Mouse (Mus musculus): ENCODE data around the gene Nipa1.

Gene Nipa1

DNA sequence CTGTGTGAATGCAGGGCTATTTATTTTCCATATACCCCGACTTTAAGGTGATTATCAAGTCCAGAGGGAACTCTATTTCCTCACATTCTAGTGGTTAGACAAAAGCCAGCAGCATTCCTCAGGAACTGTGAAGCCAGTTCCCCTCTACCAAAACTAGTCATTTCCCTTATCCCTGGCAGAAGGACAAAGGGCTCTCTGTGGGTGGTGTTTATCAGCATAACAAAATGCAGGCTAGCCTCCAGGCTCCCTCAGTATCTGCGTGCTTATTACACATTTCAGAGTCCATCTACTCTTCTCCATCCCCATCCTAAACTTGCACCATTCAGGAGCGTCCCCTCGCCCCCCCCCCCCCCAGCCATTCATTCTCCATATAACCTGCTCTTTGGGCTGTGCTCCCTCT, 20.8 kb downstream of the Nipa1 start:
- no peak for DNase-seq

DNA sequence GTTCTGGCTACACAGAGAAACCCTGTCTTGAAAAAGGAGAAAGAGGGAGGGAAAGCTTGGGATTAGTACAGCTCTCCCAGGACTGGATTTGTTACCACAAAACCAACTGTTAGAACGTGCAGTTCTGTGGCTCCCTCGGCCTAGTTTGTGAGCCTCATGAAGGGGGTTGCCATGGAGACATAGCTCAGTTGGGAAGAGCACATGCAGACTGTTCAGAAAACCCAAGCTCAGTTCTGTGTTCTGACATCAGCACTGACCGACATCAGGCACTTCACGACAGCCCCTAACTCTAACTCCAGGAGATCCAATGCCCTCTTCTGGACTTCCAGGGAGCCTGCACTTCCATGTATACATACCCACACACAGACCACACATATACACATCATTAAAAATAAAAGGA, 24.7 kb downstream of the Nipa1 start:
- DNase-seq = no peak

DNA sequence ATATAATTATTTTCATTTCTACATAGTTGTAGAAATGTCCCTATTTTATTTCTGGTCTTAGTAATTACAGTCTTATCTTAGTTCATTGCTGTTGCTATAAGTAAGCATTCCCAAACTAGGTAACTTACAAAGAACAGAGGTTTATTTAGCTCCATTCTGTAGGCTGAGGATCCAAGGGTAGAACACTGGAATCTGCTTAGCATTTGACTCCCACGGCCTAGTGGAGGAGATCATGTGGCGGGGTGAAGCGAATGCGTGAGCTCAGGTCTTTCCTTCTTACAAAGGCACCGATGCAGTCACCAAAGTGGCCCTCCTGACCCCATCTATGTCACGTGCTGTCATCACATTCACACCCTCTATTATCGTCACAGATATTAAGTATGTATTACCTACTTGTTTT, 27.9 kb downstream of the Nipa1 start:
- DNase-seq = no peak

DNA sequence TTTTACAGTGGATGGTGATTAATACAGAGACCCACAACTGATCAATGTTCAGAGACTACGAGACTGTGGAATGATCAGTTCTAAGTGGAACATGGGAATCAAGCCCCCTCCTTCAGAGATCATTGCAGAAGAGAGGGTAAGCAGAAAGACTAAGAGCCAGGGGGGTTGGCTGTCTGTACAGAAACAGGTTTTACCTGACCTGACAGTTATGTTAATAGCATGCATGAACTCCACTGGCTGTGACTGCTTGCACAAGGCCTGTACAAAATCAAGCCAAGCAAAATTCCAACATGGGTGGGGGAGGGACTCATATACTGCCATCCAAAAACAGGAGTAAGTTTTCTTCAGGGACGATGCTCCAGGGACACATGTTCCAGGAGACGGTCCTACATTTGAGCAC, 28.6 kb downstream of the Nipa1 start:
- DNase-seq = no peak

DNA sequence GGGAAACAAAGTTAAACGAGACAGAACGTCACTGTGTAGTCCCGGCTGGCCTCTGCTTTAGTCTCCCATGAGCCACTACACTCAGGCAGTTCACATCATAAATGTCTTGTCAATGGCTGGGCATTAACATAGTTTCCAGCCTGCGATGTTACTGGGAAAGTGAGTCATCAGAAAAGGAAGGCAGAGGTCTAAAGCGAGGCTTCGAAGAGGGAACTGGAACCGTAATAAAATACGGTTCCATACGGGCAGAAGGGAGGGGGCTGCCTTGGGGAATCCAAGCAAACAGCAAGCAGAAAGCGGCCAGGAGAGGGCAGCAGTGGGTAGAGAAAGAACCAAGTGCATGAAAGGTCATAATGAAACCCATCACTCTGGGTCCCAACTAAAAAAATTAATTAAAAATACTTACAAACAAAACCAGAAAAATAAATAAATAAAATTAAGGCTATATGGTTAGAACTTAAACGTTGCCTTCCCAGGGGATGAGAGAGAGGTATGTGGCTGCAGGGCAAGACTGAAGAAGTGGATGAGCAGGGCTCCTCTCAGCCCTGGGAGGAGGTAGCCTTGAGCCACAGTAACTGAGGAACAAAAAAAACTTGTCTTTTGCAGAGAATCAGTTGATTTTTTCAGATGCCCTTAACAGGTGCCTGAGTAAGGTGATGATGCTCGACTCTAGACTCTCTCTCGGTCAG, 33.1 kb downstream of the Nipa1 start:
- DNase-seq = peak; percentile 86

DNA sequence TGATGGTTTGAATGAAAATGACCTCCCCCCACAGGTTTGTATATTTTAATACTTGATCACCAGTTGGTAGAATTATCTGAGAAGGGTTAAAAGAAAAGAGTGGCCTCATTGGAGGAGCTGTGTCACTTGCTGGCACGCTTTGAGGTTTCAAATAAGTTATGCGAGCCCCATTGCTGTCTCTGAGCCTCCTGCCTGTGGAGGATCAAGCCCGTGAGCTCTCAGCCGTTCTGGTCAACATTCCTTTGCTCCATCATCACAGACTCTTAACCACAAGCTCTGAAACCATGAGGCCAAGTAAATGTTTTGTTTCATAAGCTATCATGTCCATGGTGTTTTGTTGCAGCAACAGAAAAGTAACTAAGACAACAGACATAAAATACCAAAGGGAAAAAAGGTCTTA, 35.0 kb downstream of the Nipa1 start:
- DNase-seq = no peak

DNA sequence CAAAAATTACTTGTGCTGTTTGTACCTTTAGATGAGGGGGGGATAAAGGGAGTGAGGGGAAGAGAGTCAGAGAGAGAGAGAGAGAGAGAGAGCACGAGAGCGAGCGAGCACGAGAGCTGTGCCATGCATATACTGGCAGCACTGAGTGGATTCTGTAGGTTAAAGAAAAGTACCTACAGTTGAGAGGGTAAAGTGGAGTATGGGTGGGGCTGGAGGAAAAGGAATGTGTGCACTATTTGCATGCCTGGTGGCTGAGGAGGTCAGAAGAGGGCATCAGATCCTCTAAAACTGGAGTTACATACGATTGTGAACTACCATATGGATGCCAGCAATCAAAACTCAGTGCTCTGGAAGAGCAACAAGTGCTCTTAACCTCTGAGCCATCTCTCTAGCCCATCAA, 36.6 kb downstream of the Nipa1 start:
- DNase-seq = peak; percentile 16

DNA sequence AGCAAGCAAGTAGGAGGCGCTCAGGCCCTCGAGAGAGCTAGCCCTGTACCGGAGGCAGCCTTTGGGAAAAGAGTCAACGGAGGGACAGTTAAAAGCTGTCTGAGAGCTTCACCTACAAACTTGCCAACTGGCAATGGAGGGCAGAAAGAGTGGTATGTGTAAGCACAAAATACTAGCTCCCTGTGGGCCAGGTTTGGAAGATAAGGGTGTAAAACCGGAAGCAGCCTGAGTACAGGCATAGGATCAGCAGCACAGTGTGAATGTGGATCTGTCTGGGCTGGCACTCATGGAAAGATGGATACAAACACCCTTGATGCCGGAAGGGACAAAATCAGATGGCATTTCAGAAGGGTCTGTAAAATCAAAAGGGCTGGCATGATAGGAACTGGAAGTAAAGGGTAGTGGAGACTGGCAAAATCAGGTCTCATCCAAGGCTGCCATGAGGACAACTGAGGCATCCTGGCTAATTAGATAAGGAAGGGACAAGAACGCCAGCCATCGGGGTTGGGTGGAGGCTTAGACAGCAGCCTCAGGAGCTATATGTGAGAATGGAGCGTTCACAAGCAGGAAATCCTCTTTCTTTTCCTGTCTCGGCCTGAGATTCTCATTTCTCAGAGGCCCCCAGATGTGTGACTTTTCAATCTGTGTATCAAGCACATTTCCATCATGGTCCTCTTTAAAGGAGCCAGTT, 37.6 kb downstream of the Nipa1 start:
- no peak for DNase-seq

DNA sequence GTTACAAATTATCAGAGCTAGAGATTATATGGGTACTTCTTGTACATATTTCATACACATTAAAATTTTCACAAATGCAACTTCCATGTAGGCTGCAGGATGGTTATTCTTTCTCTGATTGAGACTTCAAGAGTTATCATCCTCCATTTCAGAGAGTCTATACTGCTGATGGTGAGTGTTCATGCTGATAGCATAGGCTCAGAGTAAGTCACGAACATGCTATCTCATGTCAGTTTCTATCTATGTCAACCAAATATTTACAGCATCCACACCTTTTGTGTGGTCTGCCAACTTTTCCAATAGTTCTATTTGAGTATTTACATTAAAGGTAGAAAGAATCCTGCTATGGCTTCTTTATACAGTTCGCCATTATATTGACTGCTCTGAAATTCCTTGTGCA, 38.2 kb downstream of the Nipa1 start:
- no peak for DNase-seq

DNA sequence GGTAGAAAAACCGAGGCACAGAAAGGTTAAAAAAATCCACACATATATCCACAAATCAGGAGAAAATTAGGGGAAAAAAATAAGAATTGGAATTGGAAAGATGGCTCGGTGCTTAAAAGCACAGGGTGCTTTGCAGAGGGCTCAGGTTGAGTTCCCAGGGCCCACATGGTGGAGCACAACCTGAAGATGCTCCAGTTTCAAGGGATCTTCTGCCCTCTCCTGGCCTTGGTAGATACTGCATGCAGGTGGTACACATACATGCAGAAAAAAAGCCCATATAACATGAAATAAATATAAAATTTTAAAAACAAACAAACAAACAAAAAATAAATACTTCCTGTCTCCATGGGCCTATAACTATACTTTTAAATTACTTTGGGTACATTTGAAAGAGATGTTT, 45.3 kb downstream of the Nipa1 start:
- DNase-seq = no peak

DNA sequence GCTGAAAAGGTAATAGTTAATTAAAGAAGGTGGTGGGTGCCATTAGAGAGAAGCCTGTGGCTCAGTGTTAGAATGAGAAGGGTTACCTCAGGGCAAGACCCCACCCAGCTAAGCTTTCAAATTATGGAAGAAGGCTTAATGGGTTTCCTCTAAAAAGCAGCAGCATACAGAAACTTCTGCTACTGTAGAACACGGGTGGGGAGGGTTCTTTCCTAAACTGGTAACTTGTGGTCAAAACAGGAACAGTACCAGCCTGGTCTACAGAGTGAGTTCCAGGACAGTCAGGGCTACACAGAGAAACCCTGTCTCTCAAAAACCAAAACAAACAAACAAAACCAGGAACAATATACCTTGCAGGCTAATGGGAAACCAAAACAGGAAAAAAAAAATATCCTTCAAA, 50.3 kb downstream of the Nipa1 start:
- DNase-seq = no peak

DNA sequence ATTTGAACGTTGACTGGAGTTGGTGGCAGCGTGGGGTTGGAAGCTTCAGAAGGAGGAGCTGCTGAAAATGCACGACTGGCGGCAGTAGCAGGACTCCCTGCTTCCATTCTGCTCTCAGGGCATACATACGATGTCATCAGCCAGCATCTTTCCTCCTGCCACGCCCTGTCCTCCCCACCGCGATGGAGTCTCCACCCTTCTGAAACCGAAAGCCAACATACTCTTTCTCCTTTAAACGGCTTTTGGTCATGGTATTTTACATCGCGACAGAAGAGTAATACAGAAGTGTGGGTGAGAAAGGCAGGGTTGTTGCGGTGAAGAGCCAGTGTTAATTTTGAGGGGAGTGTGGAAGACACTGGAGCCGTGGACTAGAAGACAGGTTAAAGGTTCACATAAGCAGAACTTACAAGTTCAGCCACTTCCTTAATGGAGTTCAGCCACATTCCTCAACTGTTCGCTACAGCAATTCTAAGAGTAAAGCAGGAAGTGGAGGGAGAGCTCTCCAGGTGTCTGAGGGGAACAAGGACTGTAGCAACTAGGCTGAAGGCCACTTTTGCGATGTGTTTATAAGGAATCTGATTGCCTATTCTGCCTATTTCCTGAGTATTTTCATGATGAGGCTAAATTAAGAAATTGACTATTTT, 51.4 kb downstream of the Nipa1 start:
- DNase-seq = peak; percentile 54

DNA sequence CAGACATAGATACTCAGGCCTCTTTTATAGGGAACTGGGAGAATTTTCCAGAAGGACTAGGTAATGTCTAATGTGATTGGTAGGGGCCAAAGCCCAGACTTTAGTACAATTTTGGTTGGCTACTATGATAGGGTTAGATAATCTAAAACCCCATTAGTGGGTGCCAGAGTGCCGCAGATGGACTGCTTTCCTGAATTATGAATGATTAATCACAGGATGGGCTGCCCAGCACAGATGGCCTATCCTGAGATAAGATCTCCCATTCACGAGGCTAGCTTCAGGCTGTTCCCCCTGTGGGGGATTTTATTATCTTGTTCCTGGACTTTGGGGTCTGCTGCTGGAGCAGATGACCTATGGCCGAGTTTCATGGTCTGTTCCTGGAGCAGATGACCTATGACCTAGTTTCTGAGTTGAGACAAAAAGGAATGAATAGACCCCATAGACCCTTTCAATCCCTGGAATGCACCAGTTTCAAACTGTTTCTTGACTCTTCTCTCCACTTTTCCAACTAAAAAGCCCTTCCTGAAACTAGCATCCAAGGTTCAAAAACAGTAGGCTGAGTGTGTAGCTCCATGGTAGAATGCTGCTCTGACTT, 52.8 kb downstream of the Nipa1 start:
- no peak for DNase-seq

DNA sequence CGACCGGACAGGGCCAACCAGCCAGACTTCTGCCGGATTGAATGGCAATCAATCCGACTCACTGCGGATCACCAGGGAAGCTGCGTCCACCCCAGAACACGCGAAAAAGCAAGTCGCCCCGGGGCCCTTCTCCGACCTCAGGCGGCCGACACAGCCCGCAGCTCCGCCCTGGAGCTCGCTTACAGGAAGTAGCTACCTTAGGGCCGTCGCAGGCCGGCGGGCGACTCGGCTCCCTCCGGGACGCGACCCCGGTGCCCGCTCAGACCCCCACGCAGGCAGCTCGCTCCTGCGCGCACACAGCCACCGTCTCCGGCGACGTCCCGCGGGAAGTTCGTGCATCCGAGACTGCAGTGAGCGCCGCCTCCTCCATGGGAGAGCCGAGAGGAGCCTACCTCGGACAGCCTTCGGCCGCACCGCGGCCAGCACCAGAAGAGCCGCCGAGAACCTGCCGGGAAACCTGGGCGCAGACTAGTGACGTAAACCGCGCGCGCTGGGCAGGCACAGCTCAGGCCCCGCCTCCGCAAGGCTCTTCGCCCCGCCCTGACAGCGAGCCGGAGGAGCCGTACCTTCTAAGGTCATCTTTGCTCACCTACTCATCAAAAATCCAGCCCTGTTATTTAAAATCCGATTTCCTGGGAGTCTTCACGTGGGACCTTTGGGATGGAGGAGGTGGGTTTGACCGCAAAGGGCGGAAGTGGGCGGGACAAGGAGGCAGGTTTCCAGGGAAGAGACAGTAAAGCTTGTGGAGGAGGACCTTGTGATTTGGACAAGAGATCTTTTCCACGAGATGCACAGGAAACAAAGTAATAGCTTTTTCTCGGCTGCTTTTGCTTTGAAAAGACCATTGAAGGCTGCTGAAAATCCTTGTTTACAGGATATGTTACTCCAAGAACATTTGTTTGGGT, 57.5 kb downstream of the Nipa1 start, which contains the start of gene Nipa2:
Nipa2 (minus strand) TSS at position 473 of the 905 bp plus-strand sequence.
- DNase-seq = peak; percentile 95

DNA sequence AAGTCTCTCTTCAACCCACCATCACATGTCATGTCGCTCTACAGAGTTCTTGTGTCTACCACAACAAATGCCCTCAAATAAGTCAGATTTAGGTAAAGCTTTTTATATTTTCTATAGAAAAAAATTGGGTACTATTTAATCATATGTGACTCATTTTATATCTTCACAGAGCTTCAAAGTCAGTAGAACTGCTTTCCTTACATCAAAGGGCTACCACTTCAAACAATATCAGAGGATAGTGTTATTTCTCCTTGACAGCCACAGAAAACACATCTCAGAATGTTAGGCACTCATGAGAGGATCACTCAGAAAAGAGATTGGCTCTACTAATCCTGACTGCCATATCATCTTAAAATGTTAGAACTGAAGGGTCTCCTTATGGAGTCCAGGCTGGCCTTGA, 59.2 kb downstream of the Nipa1 start:
- no peak for DNase-seq

DNA sequence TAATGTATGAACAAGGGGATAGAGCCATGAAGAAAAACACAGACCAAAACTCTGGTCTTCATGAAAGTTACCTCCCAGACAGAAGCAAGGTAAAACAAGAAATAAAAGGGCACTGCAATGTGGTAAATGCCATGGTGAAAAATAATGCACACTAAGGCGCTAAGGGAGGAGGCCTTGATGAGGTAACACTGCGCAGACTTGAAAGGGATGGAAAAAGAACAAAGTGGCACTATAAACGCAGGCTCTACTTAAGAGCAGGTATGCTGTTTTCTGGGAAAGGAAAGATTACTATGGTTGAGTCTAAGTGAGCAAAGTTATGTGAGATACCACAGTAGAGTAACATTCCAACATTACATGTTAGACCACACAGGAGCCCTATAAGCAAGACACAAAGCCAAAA, 60.0 kb downstream of the Nipa1 start:
- no peak for DNase-seq

DNA sequence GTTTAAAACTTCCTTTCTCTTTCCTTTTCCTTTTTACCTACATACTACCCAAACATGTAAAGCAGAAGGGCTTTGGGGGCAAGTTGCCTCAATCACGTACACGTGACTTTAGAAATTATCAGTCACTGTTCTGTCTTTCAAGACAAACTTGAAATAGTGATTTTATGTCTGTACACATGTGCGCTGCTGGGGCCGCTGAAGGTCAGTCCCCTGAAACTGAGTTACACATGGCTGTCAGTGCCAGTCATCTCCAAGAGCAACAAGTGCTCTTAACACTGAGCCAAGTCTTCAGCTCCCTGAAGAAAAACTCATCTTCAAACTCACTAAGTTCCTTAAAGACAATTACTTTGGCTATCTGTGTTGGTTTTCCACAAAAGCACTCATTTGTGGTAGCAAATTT, 61.8 kb downstream of the Nipa1 start:
- DNase-seq = no peak

DNA sequence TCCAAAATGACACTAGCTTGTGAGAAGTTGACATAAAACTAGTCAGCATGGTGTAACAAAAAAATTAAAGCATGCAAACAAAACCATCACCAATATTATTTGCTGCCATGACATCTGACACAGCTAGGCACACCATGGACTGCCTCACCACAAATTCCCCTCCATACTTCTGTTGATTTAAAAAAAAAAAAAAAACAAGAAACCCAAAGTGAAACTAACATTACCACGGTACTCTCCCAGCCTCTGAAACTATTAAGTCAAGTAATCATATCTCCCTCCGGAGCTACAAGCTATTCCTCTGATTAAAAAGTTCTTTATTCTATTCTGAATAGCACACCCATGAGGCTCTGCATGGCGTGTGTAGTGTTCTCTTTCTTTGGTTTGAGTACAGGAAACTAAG, 62.6 kb downstream of the Nipa1 start:
- DNase-seq = no peak

DNA sequence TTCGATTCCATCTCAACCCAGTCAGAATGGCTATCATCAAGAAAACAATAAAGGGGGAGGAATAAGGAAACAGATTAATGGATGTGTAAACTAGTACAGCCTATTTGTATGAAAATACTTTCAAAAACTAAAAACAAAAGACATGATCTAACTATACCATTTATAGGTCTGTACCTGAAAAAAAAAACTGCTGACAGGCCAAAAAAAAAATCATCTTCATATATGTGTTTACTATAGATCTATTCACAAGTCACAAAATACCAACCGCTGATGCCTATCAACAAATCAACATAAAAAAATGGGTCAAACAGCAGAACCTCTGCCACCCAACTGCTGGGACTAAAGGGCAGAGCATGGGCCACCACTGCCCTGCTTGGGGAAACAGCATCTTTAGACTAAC, 63.7 kb downstream of the Nipa1 start:
- no peak for DNase-seq

DNA sequence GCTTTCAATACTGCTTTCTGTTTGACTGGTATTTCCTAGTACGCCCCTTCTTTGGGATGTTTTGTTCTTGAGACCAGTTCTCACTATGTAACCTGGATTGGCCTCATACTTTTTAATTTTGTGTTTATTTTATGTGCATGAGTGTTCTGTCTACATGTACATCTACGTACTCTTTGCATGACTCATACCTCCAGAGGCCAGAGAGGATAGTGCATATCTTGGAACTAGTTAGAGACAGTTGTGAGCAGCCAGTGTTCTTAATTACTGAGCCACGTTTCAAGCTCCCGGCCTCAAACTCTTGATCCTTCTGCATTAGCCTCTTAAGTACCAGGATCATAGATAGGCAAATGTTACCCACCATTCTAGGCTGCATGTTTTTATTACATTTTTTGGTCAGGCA, 81.4 kb downstream of the Nipa1 start:
- no peak for DNase-seq

DNA sequence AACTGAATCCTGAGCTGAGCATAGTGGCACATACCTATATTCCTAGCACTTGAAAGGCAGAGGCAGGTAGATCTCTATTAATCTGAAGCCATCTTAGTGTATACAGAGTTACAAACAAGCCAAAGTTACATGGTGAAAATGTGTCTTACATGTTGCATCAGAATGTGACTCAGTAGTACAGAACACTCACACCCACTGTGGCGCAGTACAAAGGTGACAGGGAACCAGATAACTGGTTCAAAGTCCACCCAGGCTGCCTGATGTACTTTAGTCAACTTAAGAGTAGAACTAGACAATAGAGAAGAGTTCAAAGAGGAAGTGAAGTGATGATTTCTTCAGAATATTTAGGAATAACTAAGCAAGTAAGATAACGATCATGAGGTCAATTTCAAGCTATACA, 84.7 kb downstream of the Nipa1 start:
- no peak for DNase-seq

DNA sequence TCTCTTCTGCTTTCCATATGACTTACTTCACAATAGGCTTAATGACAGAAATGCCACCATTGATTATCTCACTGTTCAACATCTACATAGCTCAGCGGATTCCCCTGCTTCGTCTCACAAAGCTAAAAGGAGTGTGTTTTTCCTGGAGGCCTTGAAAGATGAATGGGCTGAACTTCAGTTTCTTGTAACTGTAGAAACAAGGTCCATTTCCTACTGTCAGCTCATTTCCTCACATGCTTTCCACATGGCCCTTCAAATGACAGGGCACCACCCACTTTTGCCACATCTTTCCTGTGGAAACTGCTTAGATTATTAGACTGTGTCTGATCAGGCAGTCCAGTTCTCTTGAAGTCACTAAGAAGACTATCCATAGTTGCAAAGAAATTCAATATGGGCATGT, 91.1 kb downstream of the Nipa1 start:
- no peak for DNase-seq

All from lung, postnatal 10 days (tissue).